In genomic region chr17:71001067-71001466, GRCm38 (mm10) we compare ENCODE assay signal across 8 mouse cellular contexts. TPM values are rescaled to one million over a fixed set of nuclear protein-coding genes. Genes with fewer than 3 reads are reported as not detected.
A peak's percentile ranks its signal among the peaks of the same experiment; 100 is the strongest.
DNase-seq lines count a peak whose midpoint lies in the region; ATAC-seq lines count a peak whose summit lies in the region.

No protein-coding gene starts in this region.

- peak overlapping the region; percentile 72 for H3K4me2 ChIP-seq in kidney, embryonic 16.5 days (replicated peaks; ENCODE audit: low read depth, low read length)
- peak overlapping the region; percentile 82 for H3K4me2 ChIP-seq in hindbrain, embryonic 14.5 days (replicated peaks)
- peak overlapping the region; percentile 80 for H3K4me2 ChIP-seq in midbrain, embryonic 14.5 days (ENCODE audit: low read length)

- no peaks in the 10 kb centered on the region for H3K9me3 ChIP-seq in kidney, embryonic 16.5 days (ENCODE audit: low read length)
- H3K9me3 ChIP-seq in hindbrain, embryonic 14.5 days (ENCODE audit: control insufficient read depth, low read length): no peaks in the 10 kb centered on the region
- H3K9me3 ChIP-seq in midbrain, embryonic 14.5 days (ENCODE audit: control insufficient read depth, low read length): no peaks in the 10 kb centered on the region

- peaks cover 43% of the 10 kb centered on the region for H3K4me1 ChIP-seq in kidney, embryonic 16.5 days (ENCODE audit: insufficient read depth, low read length)
- H3K4me1 ChIP-seq in brown adipose tissue, adult 24 weeks (ENCODE audit: control insufficient read depth, insufficient read depth, insufficient read length, low read length): peaks cover 22% of the 10 kb centered on the region
- H3K4me1 ChIP-seq in hindbrain, embryonic 14.5 days (replicated peaks; ENCODE audit: control insufficient read depth, insufficient read depth, low read length): peaks cover 15% of the 10 kb centered on the region; the same call in 1 of the 2 replicates
- peaks cover 6% of the 10 kb centered on the region; the same call in 1 of the 2 replicates for H3K4me1 ChIP-seq in midbrain, embryonic 14.5 days (ENCODE audit: control insufficient read depth, insufficient read depth, low read length)

- ATAC-seq in kidney, embryonic 16.5 days (ENCODE audit: low FRiP score, low TSS enrichment): no peak
- no peak for ATAC-seq in hindbrain, embryonic 14.5 days (ENCODE audit: low FRiP score)
- ATAC-seq in midbrain, embryonic 14.5 days (ENCODE audit: low FRiP score, low TSS enrichment): no peak

- no peak for DNase-seq in kidney, adult 8-10 months
- no peak for DNase-seq in hindbrain, embryonic 14.5 days (ENCODE audit: low spot score)
- no peak for DNase-seq in midbrain, embryonic 14.5 days
- no peak for DNase-seq in adrenal gland, adult 8-10 months
- DNase-seq in T-cell, adult 2 months (ENCODE audit: low spot score): no peak
- DNase-seq in yolk sac, embryonic 10.5 days (ENCODE audit: low spot score): no peak

- H3K36me3 ChIP-seq in kidney, embryonic 16.5 days (ENCODE audit: insufficient read depth, low read length): peaks cover 6% of the 10 kb centered on the region; the same call in 1 of the 2 replicates
- no peaks in the 10 kb centered on the region for H3K36me3 ChIP-seq in hindbrain, embryonic 14.5 days (replicated peaks; ENCODE audit: control insufficient read depth, insufficient read depth)
- peaks cover 3% of the 10 kb centered on the region; the same call in 1 of the 2 replicates for H3K36me3 ChIP-seq in midbrain, embryonic 14.5 days (ENCODE audit: control insufficient read depth, insufficient read depth, low read length)

- WGBS in kidney, embryonic 16.5 days: 8% methylated on average over 6 of the region's 6 CpGs
- 21% methylated on average over 6 of the region's 6 CpGs for WGBS in hindbrain, embryonic 14.5 days
- WGBS in midbrain, embryonic 14.5 days: 19% methylated on average over 6 of the region's 6 CpGs

- H3K27me3 ChIP-seq in kidney, embryonic 16.5 days (ENCODE audit: insufficient read depth, low read length): no peaks in the 10 kb centered on the region
- H3K27me3 ChIP-seq in hindbrain, embryonic 14.5 days (ENCODE audit: control insufficient read depth, insufficient read depth, low read length): no peaks in the 10 kb centered on the region
- H3K27me3 ChIP-seq in midbrain, embryonic 14.5 days (ENCODE audit: control insufficient read depth, insufficient read depth, low read length): no peaks in the 10 kb centered on the region

- H3K27ac ChIP-seq in kidney, embryonic 16.5 days (ENCODE audit: low read length): peak overlapping the region; percentile 98
- peak overlapping the region; percentile 99 for H3K27ac ChIP-seq in brown adipose tissue, adult 24 weeks (replicated peaks; ENCODE audit: low read depth, low read length)
- H3K27ac ChIP-seq in hindbrain, embryonic 14.5 days: peak overlapping the region; percentile 95
- no peak overlapping the region for H3K27ac ChIP-seq in midbrain, embryonic 14.5 days (replicated peaks; ENCODE audit: low read depth, low read length)

- H3K9ac ChIP-seq in kidney, embryonic 16.5 days (replicated peaks; ENCODE audit: low read length): peak overlapping the region; percentile 90
- peak overlapping the region; percentile 69 for H3K9ac ChIP-seq in hindbrain, embryonic 14.5 days
- H3K9ac ChIP-seq in midbrain, embryonic 14.5 days (replicated peaks; ENCODE audit: low read length): peak overlapping the region; percentile 76; the same call in 1 of the 2 replicates

- H3K4me3 ChIP-seq in kidney, embryonic 16.5 days (ENCODE audit: low read length): peak overlapping the region; percentile 96
- H3K4me3 ChIP-seq in brown adipose tissue, adult 24 weeks (ENCODE audit: insufficient read depth, low read depth, low read length): peak overlapping the region; percentile 87
- H3K4me3 ChIP-seq in hindbrain, embryonic 14.5 days (replicated peaks; ENCODE audit: low read length): peak overlapping the region; percentile 97
- peak overlapping the region; percentile 85 for H3K4me3 ChIP-seq in midbrain, embryonic 14.5 days (replicated peaks; ENCODE audit: low read depth, low read length)

RNA-seq across cellular contexts. Expression of gene Myom1, which starts 1.4 kb away (rescaled TPM):
- 4.5 and 4.7 TPM in 2 replicates for polyA plus RNA-seq in kidney, embryonic 16.5 days (2015; fragmentation: Nextera tagmentation; extraction: Ambion mirVana)
- polyA plus RNA-seq in brown adipose tissue, adult 24 weeks (2012; ENCODE audit: insufficient read depth, insufficient read length, missing spikeins): 10.1 and 21.6 TPM in 2 replicates
- 1.5 and 2.3 TPM in 2 replicates for polyA plus RNA-seq in hindbrain, embryonic 14.5 days (2014; fragmentation: Nextera tagmentation; extraction: Ambion mirVana)
- 0.85 and 1.3 TPM in 2 replicates for polyA plus RNA-seq in midbrain, embryonic 14.5 days (2014; fragmentation: Nextera tagmentation; extraction: Ambion mirVana)
- total RNA-seq in adrenal gland, adult 8-10 months (2022): 1 to 10 TPM; 1.4 to 2.4 (median 2.0) TPM

RNA-seq across cellular contexts. Expression of gene Myl12a, which starts 1.6 kb away (rescaled TPM):
- 680 and 696 TPM in 2 replicates for polyA plus RNA-seq in kidney, embryonic 16.5 days (2015; fragmentation: Nextera tagmentation; extraction: Ambion mirVana)
- polyA plus RNA-seq in brown adipose tissue, adult 24 weeks (2012; ENCODE audit: insufficient read depth, insufficient read length, missing spikeins): 287 and 322 TPM in 2 replicates
- polyA plus RNA-seq in hindbrain, embryonic 14.5 days (2014; fragmentation: Nextera tagmentation; extraction: Ambion mirVana): 106 and 119 TPM in 2 replicates
- 72.1 and 109 TPM in 2 replicates for polyA plus RNA-seq in midbrain, embryonic 14.5 days (2014; fragmentation: Nextera tagmentation; extraction: Ambion mirVana)
- 100 to 1,000 TPM; 265 to 302 (median 283) TPM for total RNA-seq in adrenal gland, adult 8-10 months (2022)
